8 mouse cellular contexts compared by ENCODE assay signal in genomic region chr10:75932081-75932678, GRCm38 (mm10). TPM values are rescaled to one million over a fixed set of nuclear protein-coding genes. Genes with fewer than 3 reads are reported as not detected.
DNase-seq lines count a peak whose midpoint lies in the region; ATAC-seq and TF ChIP-seq lines count a peak whose summit lies in the region.

No protein-coding gene starts in this region.

- peak overlapping the region; percentile 62 for H3K4me3 ChIP-seq in embryonic fibroblast, embryonic 13.5 days (ENCODE audit: insufficient read depth, low read length)
- H3K4me3 ChIP-seq in limb, embryonic 15.5 days: peak overlapping the region; percentile 66
- H3K4me3 ChIP-seq in midbrain, embryonic 16.5 days (ENCODE audit: low read depth, low read length): peak overlapping the region; percentile 43

- H3K9ac ChIP-seq in limb, embryonic 15.5 days: peak overlapping the region; percentile 89
- H3K9ac ChIP-seq in midbrain, embryonic 16.5 days (ENCODE audit: low read depth, low read length): peak overlapping the region; percentile 70

- TF ChIP-seq POLR2A in embryonic fibroblast, embryonic 13.5 days (IDR thresholded peaks at IDR 0.05; ENCODE audit: low read depth, low read length): peak; percentile 83

- peaks cover 17% of the 10 kb centered on the region for H3K27me3 ChIP-seq in limb, embryonic 15.5 days
- peaks cover 5% of the 10 kb centered on the region for H3K27me3 ChIP-seq in midbrain, embryonic 16.5 days (ENCODE audit: control insufficient read depth, insufficient read depth, low read depth, low read length)

- peak overlapping the region; percentile 14; the same call in 1 of the 2 replicates for H3K27ac ChIP-seq in embryonic fibroblast, embryonic 13.5 days (ENCODE audit: insufficient read depth, low read length)
- H3K27ac ChIP-seq in limb, embryonic 15.5 days: peak overlapping the region; percentile 89
- H3K27ac ChIP-seq in midbrain, embryonic 16.5 days (ENCODE audit: low read length): no peak overlapping the region

- 0 out of 4 replicates have a peak, but pooled peaks have one; percentile 11 to 18 for ATAC-seq in hematopoietic stem cell, adult 5-6 weeks (replicated peaks in 1 of 2; ENCODE audit: insufficient read depth in 1 of 2, low FRiP score in 2 of 2, low TSS enrichment in 1 of 2, low read depth in 1 of 2, poor library complexity in 2 of 2, severe bottlenecking in 2 of 2)
- ATAC-seq in limb, embryonic 15.5 days (ENCODE audit: insufficient number of reproducible peaks, low FRiP score, low TSS enrichment, low read depth): peak; percentile 71
- peak; percentile 12; the same call in 1 of the 2 replicates for ATAC-seq in midbrain, embryonic 16.5 days

- peak overlapping the region; percentile 91 for H3K4me2 ChIP-seq in limb, embryonic 15.5 days
- peak overlapping the region; percentile 85 for H3K4me2 ChIP-seq in midbrain, embryonic 16.5 days (ENCODE audit: low read length)

- peaks cover 11% of the 10 kb centered on the region for H3K36me3 ChIP-seq in limb, embryonic 15.5 days
- H3K36me3 ChIP-seq in midbrain, embryonic 16.5 days (ENCODE audit: control insufficient read depth, insufficient read depth, low read length): 0 out of 2 replicates have a peak, but pooled peaks cover 2% of the 10 kb centered on the region

- peaks cover 8% of the 10 kb centered on the region for H3K4me1 ChIP-seq in embryonic fibroblast, embryonic 13.5 days (ENCODE audit: control insufficient read depth, insufficient read depth, low read length)
- peaks cover 45% of the 10 kb centered on the region for H3K4me1 ChIP-seq in limb, embryonic 15.5 days
- H3K4me1 ChIP-seq in midbrain, embryonic 16.5 days (ENCODE audit: control insufficient read depth, insufficient read depth, low read length): peaks cover 30% of the 10 kb centered on the region

- no peak for TF ChIP-seq CTCF in embryonic fibroblast, embryonic 13.5 days (IDR thresholded peaks at IDR 0.05; ENCODE audit: borderline replicate concordance, insufficient read depth, low read length)

- peak; percentile 29 to 36 for DNase-seq in cerebellum, postnatal 36 days
- DNase-seq in cerebellum, adult 9-11 months: no peak
- peak; percentile 79 for DNase-seq in NIH3T3 (ENCODE audit: low read depth)
- DNase-seq in urinary bladder, postnatal 14 days (ENCODE audit: low spot score): peak; percentile 53

- under 1% methylated on average over 43 of the region's 44 CpGs for WGBS in limb, embryonic 15.5 days
- under 1% methylated on average over 35 of the region's 44 CpGs for WGBS in midbrain, embryonic 16.5 days

- H3K9me3 ChIP-seq in limb, embryonic 15.5 days: no peaks in the 10 kb centered on the region
- no peaks in the 10 kb centered on the region for H3K9me3 ChIP-seq in midbrain, embryonic 16.5 days (replicated peaks; ENCODE audit: control insufficient read depth, low read length, poor library complexity, severe bottlenecking)

RNA-seq across cellular contexts. Expression of gene Chchd10, which starts 0.8 kb away (rescaled TPM):
- polyA plus RNA-seq in embryonic fibroblast, embryonic 13.5 days (2011; ENCODE audit: insufficient read length, low read depth, missing spikeins): 21.8 and 23.1 TPM in 2 replicates
- 12.6 and 52.1 TPM in 2 replicates for total RNA-seq in hematopoietic stem cell, adult 5-6 weeks (2017)
- polyA plus RNA-seq in limb, embryonic 15.5 days (2015; fragmentation: Nextera tagmentation; extraction: Ambion mirVana): 17.5 and 31.0 TPM in 2 replicates
- 72.1 and 93.2 TPM in 2 replicates for polyA plus RNA-seq in midbrain, embryonic 16.5 days (2015; fragmentation: Nextera tagmentation; extraction: Ambion mirVana)

RNA-seq across cellular contexts. Expression of gene Mmp11, which starts 4.1 kb away (rescaled TPM):
- 69.2 and 71.0 TPM in 2 replicates for polyA plus RNA-seq in embryonic fibroblast, embryonic 13.5 days (2011; ENCODE audit: insufficient read length, low read depth, missing spikeins)
- 0.79 and 18.0 TPM in 2 replicates for total RNA-seq in hematopoietic stem cell, adult 5-6 weeks (2017)
- polyA plus RNA-seq in limb, embryonic 15.5 days (2015; fragmentation: Nextera tagmentation; extraction: Ambion mirVana): 205 and 245 TPM in 2 replicates
- 13.3 and 14.6 TPM in 2 replicates for polyA plus RNA-seq in midbrain, embryonic 16.5 days (2015; fragmentation: Nextera tagmentation; extraction: Ambion mirVana)

RNA-seq across cellular contexts. Expression of gene Gm867, which starts 8.3 kb away (rescaled TPM):
- polyA plus RNA-seq in embryonic fibroblast, embryonic 13.5 days (2011; ENCODE audit: insufficient read length, low read depth, missing spikeins): 0.74 TPM in 1 of 2 replicates, not detected in the other
- not detected in 2 replicates for total RNA-seq in hematopoietic stem cell, adult 5-6 weeks (2017)
- 0.41 TPM in 1 of 2 replicates, not detected in the other for polyA plus RNA-seq in limb, embryonic 15.5 days (2015; fragmentation: Nextera tagmentation; extraction: Ambion mirVana)
- 0.92 and 1.0 TPM in 2 replicates for polyA plus RNA-seq in midbrain, embryonic 16.5 days (2015; fragmentation: Nextera tagmentation; extraction: Ambion mirVana)

RNA-seq across cellular contexts. Expression of gene Vpreb3, which starts 10.7 kb away (rescaled TPM):
- not detected in 2 replicates for polyA plus RNA-seq in embryonic fibroblast, embryonic 13.5 days (2011; ENCODE audit: insufficient read length, low read depth, missing spikeins)
- total RNA-seq in hematopoietic stem cell, adult 5-6 weeks (2017): not detected in 2 replicates
- 1.1 TPM in 2 replicates for polyA plus RNA-seq in limb, embryonic 15.5 days (2015; fragmentation: Nextera tagmentation; extraction: Ambion mirVana)
- 0.84 and 1.5 TPM in 2 replicates for polyA plus RNA-seq in midbrain, embryonic 16.5 days (2015; fragmentation: Nextera tagmentation; extraction: Ambion mirVana)

RNA-seq across cellular contexts. Expression of gene Smarcb1, which starts 10.8 kb away (rescaled TPM):
- 56.2 and 77.9 TPM in 2 replicates for polyA plus RNA-seq in embryonic fibroblast, embryonic 13.5 days (2011; ENCODE audit: insufficient read length, low read depth, missing spikeins)
- 68.7 and 101 TPM in 2 replicates for total RNA-seq in hematopoietic stem cell, adult 5-6 weeks (2017)
- polyA plus RNA-seq in limb, embryonic 15.5 days (2015; fragmentation: Nextera tagmentation; extraction: Ambion mirVana): 185 and 188 TPM in 2 replicates
- polyA plus RNA-seq in midbrain, embryonic 16.5 days (2015; fragmentation: Nextera tagmentation; extraction: Ambion mirVana): 262 and 281 TPM in 2 replicates

Comparison
In these comparisons a context has a peak if more than half of its experiments do, and no peak if none do; other contexts are left out.
1. ATAC-seq: peak in every context shown above with its lines; median percentile 71 in limb, embryonic 15.5 days; 14 in hematopoietic stem cell, adult 5-6 weeks; 12 in midbrain, embryonic 16.5 days.